Mouse (Mus musculus): Measurements from ENCODE around the gene Sccpdh.
"Not testable (repeated sequence)": the region's sequence is repeated elsewhere in the genome, so short reads cannot be mapped to it uniquely, and the experiment has no call there.

The Sccpdh gene

GRCm38 (mm10) chr1:179668013-179668805 is at the start of gene Sccpdh:
TSS of gene Sccpdh (plus strand) at chr1:179668210.
- in situ Hi-C loops (cut with MboI, MseI): no loop called here

- in situ Hi-C loops (cut with MboI, MseI): loop anchor here (5.0 kb wide), 1 partner anchor 120 kb away; no protein-coding TSS in a partner anchor
Observed at GRCm38 (mm10) chr1:179622665-179623064, 45.3 kb upstream of the Sccpdh start.

- in situ Hi-C loops (cut with MboI, MseI): loop anchor here (5.0 kb wide), 1 partner anchor 121 kb away; no protein-coding TSS in a partner anchor
Observed at GRCm38 (mm10) chr1:179623657-179624056, 44.4 kb upstream of the Sccpdh start.

GRCm38 (mm10) chr1:179624354-179624753 is 43.7 kb upstream of the Sccpdh start:
- in situ Hi-C loops (cut with MboI, MseI): loop anchor here (5.0 kb wide), 1 partner anchor 122 kb away; no protein-coding TSS in a partner anchor

GRCm38 (mm10) chr1:179627855-179628254 is 40.2 kb upstream of the Sccpdh start:
- in situ Hi-C loops (cut with MboI, MseI): no loop called here

GRCm38 (mm10) chr1:179628438-179629106 is 39.4 kb upstream of the Sccpdh start:
- in situ Hi-C loops (cut with MboI, MseI): no loop called here

- in situ Hi-C loops (cut with MboI, MseI): no loop called here
Observed at GRCm38 (mm10) chr1:179629276-179629675, 38.7 kb upstream of the Sccpdh start.

- in situ Hi-C loops (cut with MboI, MseI): loop anchor here (10.0 kb wide), 1 partner anchor 398 kb away; no protein-coding TSS in a partner anchor
Observed at GRCm38 (mm10) chr1:179632746-179633413, 35.1 kb upstream of the Sccpdh start.

- in situ Hi-C loops (cut with MboI, MseI): loop anchor here (10.0 kb wide), 1 partner anchor 399 kb away; no protein-coding TSS in a partner anchor
Observed at GRCm38 (mm10) chr1:179633414-179633752, 34.6 kb upstream of the Sccpdh start.

- in situ Hi-C loops (cut with MboI, MseI): loop anchor here (10.0 kb wide), 1 partner anchor 399 kb away; no protein-coding TSS in a partner anchor
Observed at GRCm38 (mm10) chr1:179634159-179634558, 33.9 kb upstream of the Sccpdh start.

GRCm38 (mm10) chr1:179642726-179643125 is 25.3 kb upstream of the Sccpdh start:
- in situ Hi-C loops (cut with MboI, MseI): no loop called here

GRCm38 (mm10) chr1:179644151-179644550 is 23.9 kb upstream of the Sccpdh start:
- in situ Hi-C loops (cut with MboI, MseI): no loop called here

GRCm38 (mm10) chr1:179645101-179645979 is 22.7 kb upstream of the Sccpdh start:
- in situ Hi-C loops (cut with MboI, MseI): no loop called here

- in situ Hi-C loops (cut with MboI, MseI): no loop called here
Observed at GRCm38 (mm10) chr1:179645980-179646268, 22.1 kb upstream of the Sccpdh start.

- in situ Hi-C loops (cut with MboI, MseI): not testable (repeated sequence)
Observed at GRCm38 (mm10) chr1:179648678-179649077, 19.3 kb upstream of the Sccpdh start.

GRCm38 (mm10) chr1:179649324-179649723 is 18.7 kb upstream of the Sccpdh start:
- in situ Hi-C loops (cut with MboI, MseI): no loop called here

- in situ Hi-C loops (cut with MboI, MseI): no loop called here
Observed at GRCm38 (mm10) chr1:179650284-179650683, 17.7 kb upstream of the Sccpdh start.

- in situ Hi-C loops (cut with MboI, MseI): no loop called here
Observed at GRCm38 (mm10) chr1:179651224-179651623, 16.8 kb upstream of the Sccpdh start.

- in situ Hi-C loops (cut with MboI, MseI): no loop called here
Observed at GRCm38 (mm10) chr1:179663065-179663464, 4.9 kb upstream of the Sccpdh start.

GRCm38 (mm10) chr1:179664309-179664930 is 3.6 kb upstream of the Sccpdh start:
- in situ Hi-C loops (cut with MboI, MseI): no loop called here

GRCm38 (mm10) chr1:179666971-179667370 is 1.0 kb upstream of the Sccpdh start:
- in situ Hi-C loops (cut with MboI, MseI): no loop called here

All from regulatory T cell (primary cell).